17 mouse cellular contexts compared by ENCODE assay signal in the genomic region with DNA sequence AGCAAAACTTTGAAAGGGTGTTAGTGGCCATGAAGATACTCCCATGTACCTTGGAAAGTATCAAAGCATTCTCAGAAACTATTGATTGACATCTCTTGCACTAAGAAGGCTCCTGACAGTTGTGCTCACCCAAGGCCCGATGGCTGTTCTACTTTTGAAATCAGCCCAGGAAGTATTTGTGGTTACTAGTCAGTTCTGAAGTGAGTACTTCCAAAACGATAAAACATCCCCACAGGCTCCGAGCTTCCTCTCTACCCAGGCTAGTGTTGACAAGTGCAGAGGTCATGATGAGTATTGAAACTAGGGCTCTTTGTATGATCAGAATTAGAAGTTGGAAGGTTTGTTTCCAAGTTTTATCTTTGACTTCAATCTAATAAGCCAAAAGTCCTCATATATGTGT.
DNase-seq lines count a peak whose midpoint lies in the region; ATAC-seq lines count a peak whose summit lies in the region.
"Had no signal": no experiment of that assay in that cellular context is flagged by ENCODE, and none has a peak within 500 bp of the region (broad histone marks: within the 10 kb centered on the region; RNA-seq: fewer than 3 reads in every experiment).

No protein-coding gene starts in this region.

- peak; percentile 96 for ATAC-seq in activated CD4-positive, CD25-positive, alpha-beta regulatory T cell, adult 4 months
- peak; percentile 63 for ATAC-seq in megakaryocyte, adult 5-6 weeks (ENCODE audit: poor library complexity, severe bottlenecking)
- no peak for ATAC-seq in monocyte, adult 5-6 weeks (replicated peaks; ENCODE audit: insufficient number of reproducible peaks, low FRiP score, low TSS enrichment, poor library complexity, severe bottlenecking)
- ATAC-seq: forebrain, embryonic 14.5 days had no signal

- peak; percentile 25 for DNase-seq in A20 (ENCODE audit: low read depth, low spot score)
- DNase-seq in CD4-positive, CD25-positive, alpha-beta regulatory T cell, adult 2 months (ENCODE audit: low read depth, low spot score) = peak; percentile 75
- no peak for DNase-seq in kidney, adult 18-20 months
- no peak for DNase-seq in frontal cortex, postnatal 10 days (ENCODE audit: low spot score in 2 of 2)
- DNase-seq: adrenal gland, postnatal 25 days; cerebellum, adult 9-10 months; gastrocnemius, postnatal 10 days; heart, adult 18-20 months; heart, postnatal 14 days; kidney, adult 8-10 months; kidney, postnatal 10 days; lung, postnatal 4 days; right cerebral cortex, postnatal 14 days had no signal

Comparison
In these comparisons a context has a peak if more than half of its experiments do, and no peak if none do; other contexts are left out.
1. DNase-seq: peak in A20 (single experiment) and CD4-positive, CD25-positive, alpha-beta regulatory T cell, adult 2 months (single experiment); none in kidney, adult 18-20 months (single experiment) and frontal cortex, postnatal 10 days (0 of 2).